Mouse (Mus musculus) embryo, embryonic 9.5 days (tissue): ENCODE results near the gene Fat3.

ENCODE experiments used
- DNase-seq: peaks from one replicate; pipeline ENCODE4 v3.0.0-alpha.2; 2017; ENCODE audit errors: extremely low spot score

The Fat3 gene

DNA sequence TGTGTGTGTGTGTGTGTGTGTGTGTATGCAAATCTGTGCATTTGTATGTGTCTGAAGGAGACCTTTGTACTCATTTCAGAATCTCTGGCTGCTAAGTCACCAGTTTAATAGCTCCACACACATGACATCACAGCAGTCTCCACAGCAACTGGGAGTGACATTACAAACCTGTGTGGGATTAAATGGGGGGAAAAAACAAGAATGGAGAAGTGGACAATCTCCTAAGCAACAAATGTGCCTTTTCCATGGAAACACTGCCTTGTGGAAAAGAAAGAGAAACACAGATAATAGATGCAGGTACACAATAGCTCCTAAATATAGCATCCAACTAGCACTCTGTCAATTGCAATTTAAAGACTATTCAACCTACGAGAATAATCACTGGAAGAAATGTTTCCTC, 353.4 kb downstream of the Fat3 start:
- peak; percentile 58 for DNase-seq

DNA sequence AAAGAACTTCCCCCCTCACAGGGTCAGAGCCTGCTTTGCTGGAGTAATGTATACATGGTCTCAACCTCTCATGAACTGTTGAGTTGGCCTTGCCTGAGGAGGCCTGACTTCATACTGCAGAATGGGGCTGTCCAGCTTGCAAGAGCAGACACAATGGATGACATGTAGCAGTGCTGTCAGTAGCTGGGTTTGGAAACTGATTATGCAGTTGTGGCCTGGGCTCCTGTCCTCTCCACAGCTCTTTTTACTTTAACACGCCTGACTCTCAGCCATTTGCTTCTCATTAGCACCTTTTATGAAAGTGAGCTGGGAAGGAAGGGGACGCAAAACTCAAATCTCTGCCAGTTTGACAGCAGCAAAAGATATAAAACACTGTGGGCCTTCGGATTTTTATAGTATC, 356.4 kb downstream of the Fat3 start:
- no peak for DNase-seq

DNA sequence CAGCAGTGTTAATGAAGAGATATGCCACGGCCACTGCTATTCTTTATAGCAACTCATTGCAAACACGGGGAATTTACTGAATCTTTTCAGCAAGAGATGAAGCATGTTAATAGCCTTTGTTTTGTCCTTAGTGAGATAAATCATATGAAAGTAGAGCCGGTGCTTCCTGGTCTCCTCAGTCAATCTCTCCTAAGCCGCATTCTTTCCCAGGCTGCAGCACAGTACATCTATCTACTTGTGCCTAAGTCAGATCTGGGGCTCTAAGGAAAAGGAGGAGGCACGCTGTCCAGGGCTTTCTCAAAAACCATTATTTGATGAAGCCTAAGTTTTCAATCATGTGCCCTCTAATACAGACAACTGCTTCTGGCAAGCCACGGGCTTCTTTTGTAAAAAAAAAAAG, 361.8 kb downstream of the Fat3 start:
- DNase-seq, result no peak

DNA sequence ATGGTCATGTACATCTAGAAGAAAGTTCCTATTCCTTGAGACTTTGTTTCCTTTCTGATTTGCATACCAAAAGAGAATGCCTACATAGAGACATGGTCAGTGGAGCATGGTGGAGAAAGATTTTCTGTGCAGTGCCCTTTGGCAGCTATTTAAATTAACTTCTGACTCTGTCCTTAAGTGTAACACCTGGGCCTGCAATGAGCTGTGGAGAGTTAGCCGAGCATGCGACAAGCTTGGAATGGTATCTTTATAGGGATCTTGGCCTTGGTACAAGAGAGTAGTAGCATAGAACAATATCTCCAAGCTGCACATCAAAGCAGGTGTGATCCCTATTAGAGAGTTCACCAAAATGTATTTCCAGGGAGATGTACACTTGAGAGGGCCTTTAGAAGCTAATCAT, 368.0 kb downstream of the Fat3 start:
- DNase-seq, result no peak

DNA sequence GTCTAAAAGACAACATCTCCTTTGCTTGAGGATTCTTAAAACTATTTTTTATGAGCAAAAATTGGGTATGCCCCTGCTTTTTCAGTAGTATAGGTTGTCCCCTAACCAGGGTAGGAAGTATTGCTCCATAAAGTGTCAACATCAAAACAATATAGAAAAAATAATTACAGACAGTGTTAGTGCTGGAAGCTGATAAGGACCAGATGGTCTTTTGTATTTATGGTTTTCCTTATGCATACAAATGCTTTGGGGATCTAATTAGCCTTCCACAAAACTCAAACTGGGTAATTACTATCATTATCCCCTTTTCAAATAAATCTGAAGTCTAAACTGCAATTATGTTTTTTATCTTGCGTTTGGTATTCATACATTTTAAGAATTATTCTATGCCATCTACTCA, 368.5 kb downstream of the Fat3 start:
- DNase-seq, result no peak

DNA sequence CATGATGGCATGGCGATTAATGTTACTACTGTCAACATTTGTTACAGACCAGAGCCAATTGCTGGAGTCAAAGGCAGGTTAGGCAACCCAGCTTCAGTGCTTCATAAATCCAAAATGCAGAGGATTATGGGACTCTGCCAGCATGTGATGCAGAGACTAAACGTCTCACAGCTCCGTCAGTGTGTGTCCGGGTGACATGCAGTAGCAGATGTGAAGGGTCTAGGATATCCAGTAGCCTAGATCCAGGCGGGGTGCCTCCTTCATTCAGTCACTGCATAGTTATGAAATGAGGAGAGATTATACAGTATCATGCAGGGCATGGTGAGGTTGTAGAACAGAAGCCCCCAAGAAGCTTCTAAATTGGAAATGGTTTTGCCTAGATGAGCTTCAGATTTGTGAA, 379.3 kb downstream of the Fat3 start:
- no peak for DNase-seq

DNA sequence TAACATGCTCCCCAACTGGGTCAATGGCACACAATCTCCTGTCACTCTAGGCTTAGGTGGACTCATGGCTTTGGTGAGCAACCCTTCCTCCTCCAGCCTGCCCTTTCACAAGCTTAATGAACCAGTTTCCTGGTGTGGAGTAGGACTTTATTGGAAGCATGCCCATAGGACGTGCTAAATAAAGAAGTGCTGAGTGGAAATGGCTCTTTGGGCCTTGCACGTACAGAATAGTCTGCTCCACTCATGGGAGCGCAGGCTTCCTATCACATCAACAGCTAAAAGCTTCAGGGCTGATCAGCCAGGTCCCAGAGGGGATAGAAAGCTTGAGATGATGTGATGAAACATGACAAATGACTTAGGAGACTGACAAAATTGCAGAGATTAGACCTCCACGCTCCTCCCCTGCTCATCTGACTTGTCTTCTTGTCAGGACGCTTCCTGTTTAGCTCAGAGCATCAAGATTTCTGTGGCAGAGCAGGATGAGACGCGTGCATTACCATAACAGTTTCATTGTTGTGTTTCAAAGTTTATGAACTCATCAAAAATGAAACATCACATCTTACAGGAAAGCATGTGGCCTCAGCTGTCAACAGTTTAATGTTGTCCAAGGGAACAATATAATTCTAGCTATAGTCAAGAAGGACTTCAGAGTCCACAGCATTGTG, 386.1 kb downstream of the Fat3 start:
- no peak for DNase-seq

DNA sequence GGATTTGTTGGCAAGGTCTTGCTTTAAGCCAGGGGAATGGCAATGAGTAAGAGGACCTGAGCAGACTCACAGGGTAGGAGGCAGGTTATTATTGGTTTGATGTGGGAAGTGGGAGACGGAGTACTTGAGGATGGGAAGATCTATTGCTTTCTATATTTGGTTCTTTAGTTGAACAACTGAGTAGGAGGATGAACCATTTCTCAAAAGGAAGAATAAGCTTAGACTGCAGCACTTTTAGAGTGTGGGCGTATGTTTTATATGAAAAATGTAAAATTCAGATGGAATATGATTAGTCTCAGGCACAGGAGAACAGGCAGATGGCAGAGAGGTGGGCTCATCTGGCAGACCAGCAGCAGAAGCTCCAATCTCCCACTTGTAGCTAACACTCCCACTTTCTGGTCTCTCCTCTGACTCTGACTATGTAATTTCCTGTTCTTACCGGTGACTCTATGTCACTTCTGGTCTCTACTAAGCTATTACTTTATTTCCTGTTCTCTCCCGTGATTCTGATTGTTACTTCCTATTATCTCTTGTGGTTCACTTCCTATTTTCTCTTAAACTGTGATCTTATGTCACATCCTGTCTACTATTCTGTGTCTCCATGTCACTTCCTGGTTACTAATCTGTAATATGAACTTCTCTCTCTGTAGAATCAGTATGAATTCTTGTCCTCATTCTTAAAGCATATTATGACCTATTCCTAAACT, 387.0 kb downstream of the Fat3 start:
- DNase-seq, result no peak

DNA sequence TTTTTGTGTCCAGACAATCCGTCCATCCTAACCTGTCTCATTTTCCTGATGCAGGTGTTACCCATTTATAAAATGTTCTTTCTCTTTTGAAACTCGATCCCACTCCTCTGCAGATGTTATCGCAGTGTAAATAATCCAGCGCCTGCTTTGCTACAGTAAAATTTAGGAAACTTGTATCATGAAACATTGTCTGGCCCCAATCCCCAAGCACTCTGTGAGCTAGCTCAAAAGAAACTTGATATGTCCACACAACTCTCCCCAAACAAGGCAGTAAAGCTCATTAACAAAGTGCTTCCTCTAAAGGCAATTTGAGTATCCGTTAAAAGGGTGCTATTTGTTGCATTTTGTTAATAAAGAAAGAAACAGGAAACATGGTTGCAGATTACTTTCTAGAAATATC, 393.2 kb downstream of the Fat3 start:
- no peak for DNase-seq

DNA sequence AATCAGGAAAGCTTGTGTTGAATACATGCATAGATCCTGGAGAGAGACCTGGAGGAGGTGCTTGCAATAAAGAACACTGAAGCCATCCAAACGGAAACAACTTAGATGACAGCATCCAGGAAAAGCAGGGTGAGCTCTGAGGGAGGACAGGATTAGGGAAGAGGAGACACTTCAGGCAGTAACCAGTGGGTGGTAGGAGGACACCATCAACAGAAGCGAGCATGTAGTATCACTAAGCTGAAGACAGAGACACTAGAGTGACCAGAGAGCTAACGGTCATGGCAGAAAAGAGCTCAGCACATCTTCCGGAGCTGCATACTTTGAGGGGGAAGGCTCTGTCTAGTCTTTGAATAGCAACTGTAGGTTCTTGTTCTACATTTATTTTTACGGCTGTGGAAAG, 393.7 kb downstream of the Fat3 start:
- DNase-seq, result no peak

DNA sequence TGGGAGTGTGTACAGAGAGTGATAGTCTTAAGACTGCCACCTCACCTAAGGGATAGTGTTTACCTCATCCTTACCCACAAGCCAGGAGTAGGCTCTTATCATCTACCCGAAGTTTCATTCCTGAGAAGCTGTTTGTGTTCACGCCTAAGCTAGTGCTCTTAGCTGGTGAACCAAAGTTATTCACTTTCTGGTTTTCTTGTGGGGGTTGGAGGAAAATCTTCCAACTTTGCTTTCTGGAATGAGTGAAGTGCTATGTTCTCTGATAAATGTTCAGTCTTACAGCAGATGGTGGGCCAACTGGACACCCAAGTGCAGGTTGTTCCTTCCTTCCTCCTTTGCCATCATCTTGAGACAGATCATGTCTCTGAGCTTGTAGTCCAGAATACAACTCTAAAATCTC, 402.5 kb downstream of the Fat3 start:
- no peak for DNase-seq

DNA sequence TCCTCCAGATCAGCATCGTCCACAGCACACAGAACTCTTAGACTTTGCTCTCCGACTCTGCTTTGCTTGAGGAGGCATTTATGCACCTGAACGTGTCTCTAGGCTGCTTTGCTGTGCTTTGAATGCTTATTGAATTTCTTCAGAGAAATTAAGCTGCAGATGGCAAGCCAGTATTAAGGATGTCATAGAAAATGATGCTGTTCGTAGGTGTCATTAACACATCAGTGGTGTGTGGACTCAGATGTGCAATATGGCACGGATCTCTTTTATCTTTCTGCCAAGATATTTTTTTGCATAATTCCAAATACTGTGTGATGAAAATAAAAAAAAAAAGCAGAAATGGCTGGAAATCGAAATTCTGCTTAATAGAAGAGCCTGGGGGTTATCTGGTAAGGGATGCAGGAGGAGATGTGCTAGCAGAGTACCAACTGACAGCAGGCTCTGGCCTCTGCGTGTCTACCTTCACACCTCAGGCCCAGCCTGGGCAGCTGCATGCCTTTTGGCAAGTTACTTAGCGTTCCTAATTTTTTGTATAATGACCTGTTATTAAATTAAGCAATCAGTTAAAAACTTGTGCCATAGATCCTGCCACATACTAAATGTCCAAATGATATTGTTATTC, 407.9 kb downstream of the Fat3 start:
- DNase-seq, result no peak

DNA sequence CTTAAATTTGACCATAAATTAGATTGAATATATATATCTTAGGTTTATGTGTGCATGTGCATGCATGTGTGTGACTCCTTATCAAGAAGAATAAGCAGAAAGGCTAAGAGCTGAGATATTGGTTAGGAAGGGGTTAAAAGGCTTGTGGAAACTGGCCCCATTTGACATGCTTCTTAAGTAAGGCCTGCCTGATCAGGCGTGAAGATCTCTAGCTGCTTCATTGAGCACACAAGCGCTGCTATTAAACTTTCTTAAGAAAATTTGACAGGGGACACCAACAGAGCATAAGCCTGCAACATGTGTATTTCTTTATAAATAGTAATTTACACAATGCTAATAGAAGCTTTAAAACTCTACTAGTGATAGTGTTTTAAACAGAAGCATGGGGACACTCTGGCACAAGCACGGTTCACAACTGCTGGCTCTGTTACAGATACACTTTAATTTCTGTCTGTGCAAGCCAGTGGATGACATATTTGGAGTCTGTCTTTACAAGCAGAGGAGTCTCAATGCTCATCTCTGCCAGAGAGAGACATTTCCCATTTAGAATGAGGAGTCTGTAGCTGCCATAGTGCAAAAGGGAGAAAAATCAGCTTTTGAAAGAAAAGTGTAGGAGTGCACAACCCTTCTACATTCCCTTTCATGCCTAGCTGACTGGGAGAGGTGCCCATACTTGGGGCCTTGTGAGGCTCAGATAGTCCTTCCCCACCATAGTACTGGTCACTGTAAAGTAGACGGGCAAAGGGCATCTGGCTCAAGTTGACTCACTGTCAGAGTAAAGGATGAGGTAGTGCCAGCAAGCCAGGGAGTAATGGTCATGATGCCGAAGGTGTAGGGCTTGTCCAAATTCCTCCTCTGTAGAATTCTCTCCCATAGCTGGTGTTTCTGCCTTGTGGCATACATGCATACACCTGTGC, 408.8 kb downstream of the Fat3 start:
- peak; percentile 4 for DNase-seq

DNA sequence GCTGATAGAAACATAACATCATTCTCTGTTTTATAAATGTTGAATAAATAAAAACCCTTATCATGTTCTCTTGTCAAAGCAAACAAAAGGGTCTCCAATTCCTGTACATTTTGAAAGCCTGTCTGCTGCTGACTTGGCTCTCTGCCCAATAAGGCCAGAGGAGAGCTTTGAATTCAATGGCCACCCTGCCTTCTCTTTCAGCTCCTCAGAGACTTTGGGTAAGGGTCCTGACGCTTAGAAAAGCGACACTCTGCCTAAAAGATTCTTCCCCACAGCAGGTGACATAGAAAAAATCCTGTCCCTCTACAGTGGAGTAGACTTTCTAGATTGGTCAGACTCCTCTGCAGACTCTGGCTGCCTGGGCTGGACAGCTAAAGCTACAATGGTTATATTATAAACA, 421.8 kb downstream of the Fat3 start:
- no peak for DNase-seq

DNA sequence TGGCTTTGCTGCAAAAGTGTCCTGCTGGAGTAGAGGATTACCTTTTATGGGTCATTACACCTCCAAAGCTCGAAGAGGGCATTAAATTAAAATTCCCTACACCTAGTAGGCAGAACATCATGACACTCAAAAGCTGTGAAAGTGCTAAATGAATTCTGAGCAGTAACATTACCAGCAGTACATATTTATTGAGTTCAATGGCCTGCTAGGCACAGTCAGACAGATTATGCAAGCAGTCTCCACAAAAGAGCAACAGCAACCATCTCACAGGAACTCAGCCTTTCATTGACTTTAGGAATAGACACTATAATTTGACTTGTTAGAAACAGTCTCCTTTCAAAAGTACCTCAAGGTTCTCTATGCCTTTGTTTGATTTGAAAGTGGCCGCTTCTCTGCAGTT, 426.4 kb downstream of the Fat3 start:
- no peak for DNase-seq

DNA sequence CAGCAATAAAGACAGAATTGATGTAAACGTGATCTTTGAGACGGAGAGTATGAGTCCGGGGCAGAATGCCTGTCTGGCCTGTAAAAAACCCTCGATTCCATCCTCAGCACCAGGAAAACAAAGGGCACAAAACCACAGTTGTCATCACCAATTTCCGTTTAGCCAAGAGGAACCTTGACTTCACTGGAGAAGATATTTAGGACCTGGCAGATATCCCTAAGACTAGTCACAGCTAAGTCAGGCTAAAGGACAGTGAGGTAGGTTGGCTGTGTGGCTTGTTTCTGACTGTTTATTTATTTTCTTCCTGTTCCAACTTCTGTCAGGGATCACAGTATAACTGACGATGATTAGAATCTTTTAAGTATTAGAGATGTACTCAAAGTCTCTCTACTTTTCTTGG, 427.0 kb downstream of the Fat3 start:
- DNase-seq, result no peak

DNA sequence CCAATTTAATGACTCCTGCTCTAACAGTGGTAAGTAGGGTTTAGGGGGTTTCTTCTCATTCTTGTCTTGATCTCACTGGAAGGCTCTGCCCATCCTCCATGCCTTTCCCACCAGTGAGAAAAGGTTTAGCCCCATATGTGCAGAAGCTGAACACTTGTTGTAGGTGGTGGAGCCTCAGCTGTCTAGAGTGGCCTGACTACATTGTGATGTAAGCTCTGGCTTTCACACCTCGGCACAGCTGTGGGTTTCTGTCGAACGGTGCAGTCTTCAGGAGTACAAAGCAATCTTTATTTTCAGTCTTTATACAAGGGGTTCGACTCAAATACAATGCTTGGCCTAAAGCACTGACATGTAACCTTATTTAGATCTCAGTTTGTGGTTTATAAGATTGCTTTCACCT, 437.6 kb downstream of the Fat3 start:
- DNase-seq, result no peak

DNA sequence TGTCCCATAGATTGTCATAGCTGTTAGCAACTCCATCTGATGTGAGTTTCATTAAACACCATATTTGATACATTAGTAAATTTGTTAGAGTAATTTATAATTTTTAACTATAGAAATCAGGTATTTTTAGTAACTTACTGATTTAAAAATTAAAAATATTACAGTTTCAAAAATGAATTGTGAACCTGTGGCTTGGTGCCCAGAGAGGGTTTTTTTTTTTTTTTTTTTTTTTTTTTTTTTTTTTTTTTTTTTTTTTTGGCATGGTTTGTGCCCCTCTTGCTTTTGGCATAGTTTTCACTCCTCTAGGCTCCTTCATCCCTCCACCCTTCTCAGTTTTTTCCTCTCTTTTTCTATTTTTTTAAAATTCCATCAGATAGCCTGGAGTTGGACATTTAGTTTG, 438.6 kb downstream of the Fat3 start:
- DNase-seq, result no peak

DNA sequence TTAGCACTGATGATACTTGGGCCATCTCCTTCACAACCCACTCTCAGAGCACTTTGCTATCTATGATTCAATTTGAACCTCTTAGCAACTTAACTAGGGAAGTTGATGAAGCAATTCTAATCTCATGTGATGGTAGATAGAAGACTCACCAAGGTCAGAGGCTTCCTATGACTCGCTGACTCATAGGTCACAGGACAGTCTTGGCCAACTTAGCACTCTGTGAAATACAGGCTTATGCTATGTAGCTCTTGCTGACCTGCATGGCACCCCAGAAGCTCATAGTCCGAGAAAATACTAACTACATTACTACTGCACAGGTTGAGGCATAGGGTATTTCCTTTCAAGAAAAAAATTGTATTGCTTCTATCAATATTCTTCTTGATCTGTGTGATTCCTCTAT, 454.4 kb downstream of the Fat3 start:
- DNase-seq, result no peak

DNA sequence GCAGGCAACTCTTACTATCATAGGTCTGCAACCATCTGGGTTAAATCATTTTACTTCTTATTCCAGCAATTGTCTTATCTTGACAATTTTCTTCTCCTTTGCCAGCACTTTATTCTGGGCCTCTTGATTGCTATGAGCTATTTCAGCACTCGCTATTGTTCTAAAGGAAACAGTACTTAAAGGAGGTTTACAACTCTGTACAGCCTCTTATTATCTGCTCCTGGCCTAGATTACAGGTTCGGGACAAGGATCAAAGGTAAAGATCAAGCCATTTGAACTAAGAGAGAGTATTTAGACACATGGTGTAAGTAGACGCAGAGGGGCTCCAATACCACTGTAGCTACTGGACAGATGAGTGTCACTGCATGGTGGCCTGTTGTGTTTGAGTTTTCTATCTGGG, 463.7 kb downstream of the Fat3 start:
- DNase-seq, result no peak

DNA sequence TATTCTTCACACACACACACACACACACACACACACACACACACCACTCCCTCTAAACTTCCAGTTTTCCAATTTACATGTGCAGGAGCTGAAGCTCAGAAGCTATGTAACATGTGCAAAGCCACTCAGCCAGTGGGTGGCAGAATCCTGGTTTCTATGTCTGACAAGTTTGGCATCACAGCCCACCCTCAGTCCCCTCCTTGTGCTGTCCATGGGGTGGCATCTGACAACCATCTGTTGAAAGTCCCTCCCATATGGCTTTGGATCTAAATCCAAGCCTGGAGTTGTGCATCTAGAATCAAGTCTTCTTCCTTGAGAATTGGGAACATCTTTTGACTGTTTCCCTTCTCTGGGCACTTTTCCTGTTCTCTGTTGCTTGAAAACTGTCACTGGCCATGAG, 464.7 kb downstream of the Fat3 start:
- DNase-seq, result no peak

DNA sequence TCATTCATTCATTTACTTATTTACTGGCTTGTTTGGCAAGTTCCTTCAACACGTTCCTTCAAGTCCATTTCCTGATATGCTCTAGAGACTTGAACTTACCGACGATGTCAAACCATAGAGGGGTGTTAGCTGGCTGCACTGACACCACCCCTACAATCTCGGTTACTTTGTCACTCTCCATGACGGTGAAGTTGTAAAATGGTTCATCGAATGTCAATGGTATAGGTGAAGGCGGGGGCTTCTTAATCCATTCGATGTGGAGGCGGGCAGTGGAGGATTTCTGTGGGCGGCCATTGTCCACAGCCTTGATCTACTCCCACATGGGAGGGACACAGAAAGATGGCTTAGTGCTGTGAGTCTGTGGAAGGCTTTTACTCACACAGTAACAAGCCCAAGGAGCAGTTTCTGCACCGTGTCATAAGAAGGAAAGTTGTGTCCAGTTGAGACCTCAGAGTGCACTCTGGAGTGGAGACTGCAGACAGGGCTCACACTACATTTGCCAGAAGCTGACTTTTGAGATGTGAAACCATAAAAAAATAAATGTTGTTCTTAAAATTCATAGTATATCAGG, 471.3 kb downstream of the Fat3 start:
- no peak for DNase-seq
